Mouse (Mus musculus) retina, adult 2 months (tissue): ENCODE measurements around the gene Sema4c.
"Not testable (repeated sequence)": the region's sequence is repeated elsewhere in the genome, so short reads cannot be mapped to it uniquely, and the experiment has no call there.

ENCODE experiments used
- DNase-seq: peaks from one replicate; pipeline ENCODE4 v3.0.0-alpha.2; 2012; ENCODE audit warnings: low read depth, low spot score

The Sema4c gene

GRCm38 (mm10) chr1:36556553-36557456 is 1.3 kb downstream of the Sema4c start:
- DNase-seq: peak; percentile 66

GRCm38 (mm10) chr1:36555798-36556395 is 2.3 kb downstream of the Sema4c start:
- no peak for DNase-seq

GRCm38 (mm10) chr1:36554633-36555399 is 3.3 kb downstream of the Sema4c start:
- no peak for DNase-seq

GRCm38 (mm10) chr1:36552506-36552905 is 5.6 kb downstream of the Sema4c start:
- DNase-seq: no peak

GRCm38 (mm10) chr1:36551904-36552303 is 6.2 kb downstream of the Sema4c start:
- no peak for DNase-seq

GRCm38 (mm10) chr1:36550075-36550863 is 7.9 kb downstream of the Sema4c start:
- DNase-seq: no peak

GRCm38 (mm10) chr1:36549491-36549890 is 8.7 kb downstream of the Sema4c start:
- no peak for DNase-seq

- DNase-seq: no peak
Measured at GRCm38 (mm10) chr1:36548771-36549170, 9.4 kb downstream of the Sema4c start.

GRCm38 (mm10) chr1:36547981-36548598 is 10.1 kb downstream of the Sema4c start:
- DNase-seq: no peak

GRCm38 (mm10) chr1:36546888-36547471 is 11.2 kb downstream of the Sema4c start, which contains the start of gene Ankrd39:
Gene Ankrd39, minus strand, starts transcription at chr1:36547445.
- DNase-seq: peak; percentile 98

GRCm38 (mm10) chr1:36545845-36546600 is 12.1 kb downstream of the Sema4c start:
- DNase-seq: no peak

GRCm38 (mm10) chr1:36545382-36545781 is 12.8 kb downstream of the Sema4c start:
- DNase-seq: no peak

- DNase-seq: no peak
Measured at GRCm38 (mm10) chr1:36542925-36543324, 15.2 kb downstream of the Sema4c start.

- DNase-seq: no peak
Measured at GRCm38 (mm10) chr1:36541844-36542243, 16.3 kb downstream of the Sema4c start.

- no peak for DNase-seq
Measured at GRCm38 (mm10) chr1:36540807-36541206, 17.3 kb downstream of the Sema4c start.

GRCm38 (mm10) chr1:36540132-36540531 is 18.0 kb downstream of the Sema4c start:
- no peak for DNase-seq

- no peak for DNase-seq
Measured at GRCm38 (mm10) chr1:36539186-36539585, 19.0 kb downstream of the Sema4c start, which contains the start of gene Gm42417. Gene Gm42417, minus strand, starts transcription at chr1:36539429.

GRCm38 (mm10) chr1:36538727-36539126 is 19.4 kb downstream of the Sema4c start:
- no peak for DNase-seq

GRCm38 (mm10) chr1:36536783-36537182 is 21.4 kb downstream of the Sema4c start, which contains the start of gene Ankrd23:
Gene Ankrd23, minus strand, starts transcription at chr1:36536883.
- not testable (repeated sequence) for DNase-seq

GRCm38 (mm10) chr1:36536397-36536728 is 21.8 kb downstream of the Sema4c start:
- DNase-seq: no peak
